ENCODE assay signal across 8 mouse cellular contexts in genomic region chr12:3893335-3893734, GRCm38 (mm10).
DNase-seq lines count a peak whose midpoint lies in the region; ATAC-seq and TF ChIP-seq lines count a peak whose summit lies in the region.

No protein-coding gene starts in this region.

- TF ChIP-seq CTCF in ES-Bruce4 (IDR thresholded peaks at IDR 0.05; ENCODE audit: low read depth, low read length), result no peak

- peaks cover 55% of the 10 kb centered on the region for H3K36me3 ChIP-seq in heart, embryonic 13.5 days
- H3K36me3 ChIP-seq in ES-Bruce4 (ENCODE audit: control insufficient read depth, insufficient read depth, low read length, poor library complexity, severe bottlenecking), result 0 out of 2 replicates have a peak, but pooled peaks cover 2% of the 10 kb centered on the region
- peaks cover 3% of the 10 kb centered on the region for H3K36me3 ChIP-seq in forebrain, embryonic 16.5 days (ENCODE audit: control insufficient read depth, insufficient read depth)
- H3K36me3 ChIP-seq in liver, embryonic 15.5 days (replicated peaks), result peaks cover 25% of the 10 kb centered on the region

- peaks cover 61% of the 10 kb centered on the region for H3K4me1 ChIP-seq in heart, embryonic 13.5 days
- H3K4me1 ChIP-seq in ES-Bruce4 (ENCODE audit: control insufficient read depth, insufficient read depth, low read length), result peaks cover 7% of the 10 kb centered on the region
- peaks cover 47% of the 10 kb centered on the region for H3K4me1 ChIP-seq in forebrain, embryonic 16.5 days (replicated peaks; ENCODE audit: control insufficient read depth, insufficient read depth, low read length)
- peaks cover 55% of the 10 kb centered on the region for H3K4me1 ChIP-seq in liver, embryonic 15.5 days (replicated peaks)

- H3K27me3 ChIP-seq in heart, embryonic 13.5 days (replicated peaks), result no peaks in the 10 kb centered on the region
- no peaks in the 10 kb centered on the region for H3K27me3 ChIP-seq in ES-Bruce4 (ENCODE audit: control insufficient read depth, insufficient read depth, low read length, poor library complexity, severe bottlenecking)
- no peaks in the 10 kb centered on the region for H3K27me3 ChIP-seq in forebrain, embryonic 16.5 days (replicated peaks; ENCODE audit: control insufficient read depth, insufficient read depth, low read length)
- no peaks in the 10 kb centered on the region for H3K27me3 ChIP-seq in liver, embryonic 15.5 days

- WGBS in heart, embryonic 13.5 days, result 62% methylated on average over 6 of the region's 6 CpGs
- WGBS in forebrain, embryonic 16.5 days, result 46% methylated on average over 6 of the region's 6 CpGs
- WGBS in liver, embryonic 15.5 days (ENCODE audit: insufficient replicate concordance), result 50% methylated on average over 6 of the region's 6 CpGs

- no peak for DNase-seq in heart, postnatal 4 days
- no peak for DNase-seq in spleen, adult 12 weeks (ENCODE audit: low spot score)
- no peak for DNase-seq in thymus, postnatal 4 days
- no peak for DNase-seq in layer of hippocampus, postnatal 14 days (ENCODE audit: low spot score in 2 of 2)

- 0 out of 2 replicates have a peak, but pooled peaks have one; percentile 30 for TF ChIP-seq EP300 in ES-Bruce4 (IDR thresholded peaks at IDR 0.05; ENCODE audit: insufficient read depth, low read depth, low read length)

- no peaks in the 10 kb centered on the region for H3K9me3 ChIP-seq in heart, embryonic 13.5 days
- H3K9me3 ChIP-seq in ES-Bruce4 (replicated peaks; ENCODE audit: control insufficient read depth, insufficient read depth, low read length, poor library complexity, severe bottlenecking), result no peaks in the 10 kb centered on the region
- no peaks in the 10 kb centered on the region for H3K9me3 ChIP-seq in forebrain, embryonic 16.5 days (ENCODE audit: control insufficient read depth, low read length)
- H3K9me3 ChIP-seq in liver, embryonic 15.5 days (replicated peaks), result no peaks in the 10 kb centered on the region

- H3K27ac ChIP-seq in heart, embryonic 13.5 days (replicated peaks), result peak overlapping the region; percentile 93; the same call in 1 of the 2 replicates
- no peak overlapping the region for H3K27ac ChIP-seq in ES-Bruce4 (ENCODE audit: insufficient read depth, low read length)
- H3K27ac ChIP-seq in forebrain, embryonic 16.5 days (ENCODE audit: low read length), result peak overlapping the region; percentile 74
- H3K27ac ChIP-seq in liver, embryonic 15.5 days (replicated peaks), result no peak overlapping the region

- H3K4me3 ChIP-seq in heart, embryonic 13.5 days, result peak overlapping the region; percentile 61
- peak overlapping the region; percentile 67 for H3K4me3 ChIP-seq in ES-Bruce4 (ENCODE audit: low read depth, low read length)
- H3K4me3 ChIP-seq in forebrain, embryonic 16.5 days (replicated peaks; ENCODE audit: low read length), result peak overlapping the region; percentile 51
- H3K4me3 ChIP-seq in liver, embryonic 15.5 days (replicated peaks), result no peak overlapping the region

- no peak for ATAC-seq in heart, embryonic 13.5 days (ENCODE audit: extremely low read depth, insufficient number of reproducible peaks, low FRiP score, low TSS enrichment)
- no peak for ATAC-seq in forebrain, embryonic 16.5 days
- ATAC-seq in liver, embryonic 15.5 days (ENCODE audit: insufficient read depth), result no peak

- no peak for TF ChIP-seq POLR2A in ES-Bruce4 (IDR thresholded peaks at IDR 0.05; ENCODE audit: insufficient read depth, low read length)

- peak overlapping the region; percentile 87 for H3K9ac ChIP-seq in heart, embryonic 13.5 days
- no peak overlapping the region for H3K9ac ChIP-seq in ES-Bruce4 (ENCODE audit: low read depth, poor library complexity, severe bottlenecking)
- H3K9ac ChIP-seq in forebrain, embryonic 16.5 days (replicated peaks; ENCODE audit: low read depth, low read length), result peak overlapping the region; percentile 62; the same call in 1 of the 2 replicates
- no peak overlapping the region for H3K9ac ChIP-seq in liver, embryonic 15.5 days

- peak overlapping the region; percentile 83 for H3K4me2 ChIP-seq in heart, embryonic 13.5 days
- peak overlapping the region; percentile 87 for H3K4me2 ChIP-seq in forebrain, embryonic 16.5 days (ENCODE audit: low read length)
- H3K4me2 ChIP-seq in liver, embryonic 15.5 days, result peak overlapping the region; percentile 93

Comparison
In these comparisons a context has a peak if more than half of its experiments do, and no peak if none do; other contexts are left out.
1. H3K27ac ChIP-seq: peak in heart, embryonic 13.5 days (single experiment) and forebrain, embryonic 16.5 days (single experiment); none in ES-Bruce4 (single experiment) and liver, embryonic 15.5 days (single experiment).
2. H3K9ac ChIP-seq: peak in heart, embryonic 13.5 days (single experiment) and forebrain, embryonic 16.5 days (single experiment); none in ES-Bruce4 (single experiment) and liver, embryonic 15.5 days (single experiment).
3. Peak in every context shown above with its lines, with median percentiles within 50 percentile points of each other: H3K4me2 ChIP-seq.